ENCODE assay signal across 21 mouse cellular contexts in the genomic region with DNA sequence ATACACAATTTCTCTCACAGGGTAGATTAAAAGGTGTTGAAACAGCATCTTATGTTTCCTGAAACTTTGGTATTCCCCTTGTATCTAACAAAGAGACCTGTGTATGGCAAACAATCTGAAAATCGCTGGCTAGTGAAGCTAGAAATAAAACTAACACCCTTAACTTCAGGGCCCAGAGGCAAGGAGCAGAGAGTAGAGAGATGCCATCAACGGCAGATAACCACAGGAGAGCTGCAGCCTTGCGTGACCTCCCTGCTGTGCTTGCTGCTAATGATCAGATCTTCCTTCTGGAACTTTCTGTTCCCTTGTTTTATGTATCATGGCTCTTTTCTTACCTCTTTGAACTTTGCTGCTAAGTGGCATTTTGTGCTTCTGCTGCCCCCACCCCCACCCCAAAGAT.
DNase-seq lines count a peak whose midpoint lies in the region; ATAC-seq and TF ChIP-seq lines count a peak whose summit lies in the region.
"Had no signal": no experiment of that assay in that cellular context is flagged by ENCODE, and none has a peak within 500 bp of the region (broad histone marks: within the 10 kb centered on the region; RNA-seq: fewer than 3 reads in every experiment).

No protein-coding gene starts in this region.

- no peaks in the 10 kb centered on the region for H3K36me3 ChIP-seq in midbrain, embryonic 14.5 days (ENCODE audit: control insufficient read depth, insufficient read depth, low read length)
- H3K36me3 ChIP-seq in midbrain, embryonic 10.5 days, result no peaks in the 10 kb centered on the region
- H3K36me3 ChIP-seq: G1E had no signal

- POLR2A ChIA-PET in Patski (lab: Charles Lee), result no interaction called here

- no peak for TF ChIP-seq CTCF in Patski (IDR thresholded peaks at IDR 0.05)

- whole genome bisulfite sequencing in midbrain, embryonic 14.5 days, result 55% methylated on average over 3 of the region's 3 CpGs
- 61% methylated on average over 3 of the region's 3 CpGs for WGBS in midbrain, embryonic 10.5 days

- H3K4me1 ChIP-seq in midbrain, embryonic 14.5 days (ENCODE audit: control insufficient read depth, insufficient read depth, low read length), result no peaks in the 10 kb centered on the region
- no peaks in the 10 kb centered on the region for H3K4me1 ChIP-seq in midbrain, embryonic 10.5 days

- ATAC-seq in midbrain, embryonic 14.5 days (ENCODE audit: low FRiP score, low TSS enrichment), result no peak
- ATAC-seq in Patski, result peak; percentile 81
- ATAC-seq: activated CD4-positive, CD25-positive, alpha-beta regulatory T cell, adult 4 months; CD4-positive, CD25-positive, alpha-beta regulatory T cell, adult 4 months had no signal

- H3K27ac ChIP-seq in midbrain, embryonic 14.5 days (replicated peaks; ENCODE audit: low read depth, low read length), result no peak overlapping the region
- no peak overlapping the region for H3K27ac ChIP-seq in midbrain, embryonic 10.5 days (replicated peaks)

- no peak overlapping the region for H3K4me2 ChIP-seq in midbrain, embryonic 14.5 days (ENCODE audit: low read length)

- DNase-seq in midbrain, embryonic 14.5 days, result peak; percentile 18
- no peak for DNase-seq in midbrain, embryonic 10.5 days (ENCODE audit: low spot score)
- DNase-seq in retina, embryonic 14.5 days (ENCODE audit: low spot score), result peak; percentile 41
- no peak for DNase-seq in retina, postnatal 1 day
- DNase-seq in Patski (ENCODE audit: low read depth, low spot score), result peak; percentile 51
- no peak for DNase-seq in layer of hippocampus, adult 18-20 months (ENCODE audit: low spot score in 2 of 2)
- DNase-seq: adrenal gland, adult 2 months; adrenal gland, adult 8-10 months; adrenal gland, postnatal 10 days; adrenal gland, postnatal 14 days; adrenal gland, postnatal 25 days; adrenal gland, postnatal 36 days; B cell, adult 2 months; cerebellum, adult 11 months; cerebellum, adult 11-12 months; cerebellum, adult 18-20 months; cerebellum, adult 2 months had no signal

- H3K4me3 ChIP-seq in midbrain, embryonic 14.5 days (replicated peaks; ENCODE audit: low read depth, low read length), result no peak overlapping the region
- H3K4me3 ChIP-seq in midbrain, embryonic 10.5 days, result no peak overlapping the region

- H3K9me3 ChIP-seq in midbrain, embryonic 14.5 days (ENCODE audit: control insufficient read depth, low read length), result no peaks in the 10 kb centered on the region
- no peaks in the 10 kb centered on the region for H3K9me3 ChIP-seq in midbrain, embryonic 10.5 days (replicated peaks)

- CTCF ChIA-PET in Patski (lab: Charles Lee), result interaction anchor here (1.1 to 4.9 kb wide), 2 partner anchors 9 to 13 kb away, joined by 3 to 27 read pairs; no protein-coding TSS in a partner anchor

- no peaks in the 10 kb centered on the region for H3K27me3 ChIP-seq in midbrain, embryonic 14.5 days (ENCODE audit: control insufficient read depth, insufficient read depth, low read length)
- H3K27me3 ChIP-seq in midbrain, embryonic 10.5 days (ENCODE audit: low read depth, poor library complexity, severe bottlenecking), result no peaks in the 10 kb centered on the region
- peaks cover 24% of the 10 kb centered on the region for H3K27me3 ChIP-seq in Patski
- H3K27me3 ChIP-seq: CH12.LX had no signal

- no peak overlapping the region for H3K9ac ChIP-seq in midbrain, embryonic 14.5 days (replicated peaks; ENCODE audit: low read length)

- in situ Hi-C loops in Patski (cut with MboI; ENCODE audit: low pct_unique_long_range_greater_than_20kb), result no loop called here

Comparison
In these comparisons a context has a peak if more than half of its experiments do, and no peak if none do; other contexts are left out.
1. DNase-seq: peak in midbrain, embryonic 14.5 days (single experiment), retina, embryonic 14.5 days (single experiment) and Patski (single experiment); none in midbrain, embryonic 10.5 days (single experiment), retina, postnatal 1 day (single experiment) and layer of hippocampus, adult 18-20 months (0 of 2).